Mouse (Mus musculus) midbrain, embryonic 11.5 days (tissue): Measurements from ENCODE around the gene Olfr993. TPM values are rescaled to one million over a fixed set of nuclear protein-coding genes. Genes with fewer than 3 reads are reported as not detected.

Source experiments
- ATAC-seq: fragments of 200-750 bp; cut with Nextera tagmentation; 2 replicates; pipeline ENCODE4 v1.8.0; 2017; ENCODE audit warnings: moderate TSS enrichment, moderate library complexity; ENCODE audit not compliant: low FRiP score
- DNase-seq: peaks from one replicate; pipeline ENCODE4 v3.0.0; 2015; ENCODE audit warnings: low spot score; ENCODE audit errors: missing footprints
- H3K27ac ChIP-seq: fragments of 300-500 bp; sonication (generic); 2 replicates; pipeline ENCODE4 v1.5.1; 2014; ENCODE audit warnings: low read depth, low read length
- H3K27me3 ChIP-seq: fragments of 300-500 bp; sonication (generic); 2 replicates; pipeline ENCODE4 v1.6.1; 2014; ENCODE audit warnings: mild to moderate bottlenecking, low read length, moderate library complexity, mixed read lengths; ENCODE audit not compliant: control insufficient read depth, insufficient read depth
- H3K36me3 ChIP-seq: fragments of 300-500 bp; sonication (generic); 2 replicates; pipeline ENCODE4 v1.6.1; 2014; ENCODE audit warnings: mild to moderate bottlenecking, low read length, moderate library complexity, mixed read lengths; ENCODE audit not compliant: control insufficient read depth, insufficient read depth
- H3K4me1 ChIP-seq: fragments of 300-500 bp; sonication (generic); 2 replicates; pipeline ENCODE4 v1.6.1; 2014; ENCODE audit warnings: low read length; ENCODE audit not compliant: control insufficient read depth, insufficient read depth
- H3K4me2 ChIP-seq: fragments of 300-500 bp; sonication (generic); 2 replicates; pipeline ENCODE4 v1.6.1; 2014; ENCODE audit warnings: mild to moderate bottlenecking, moderate library complexity
- H3K4me3 ChIP-seq: fragments of 300-500 bp; sonication (generic); 2 replicates; pipeline ENCODE4 v1.5.1; 2014; ENCODE audit warnings: low read depth, low read length
- H3K9ac ChIP-seq: fragments of 300-500 bp; sonication (generic); 2 replicates; pipeline ENCODE4 v1.6.1; 2014; ENCODE audit warnings: low read length
- H3K9me3 ChIP-seq: fragments of 300-500 bp; sonication (generic); 2 replicates; pipeline ENCODE4 v1.6.1; 2016; ENCODE audit warnings: low read length; ENCODE audit not compliant: control insufficient read depth
- WGBS: fragments of 180-500 bp; shearing (Covaris S2); extraction: QIAGEN DNeasy Blood & Tissue Kit; methylation state at CpG from one replicate; pipeline ENCODE4 v1.1.7; 2014; 5-methylcytosine and 5-hydroxymethylcytosine counted together
- polyA plus RNA-seq: library from polyadenylated mRNA; unstranded; fragments of >200 nt; fragmentation: Nextera tagmentation; extraction: Ambion mirVana; gene quantifications from 2 replicates; pipeline ENCODE4 v1.2.1, GENCODE M21; 2014

The Olfr993 gene
- polyA plus RNA-seq, result not detected in 2 replicates

GRCm38 (mm10) chr2:85414777-85415176 is at the start of gene Olfr993:
Gene Olfr993 (minus strand): TSS chr2:85414877.
- no peaks in the 10 kb centered on the region for H3K27me3 ChIP-seq
- DNase-seq, result no peak
- no peak within 1 kb of the TSS for H3K27ac ChIP-seq
- H3K4me2 ChIP-seq, result no peak within 1 kb of the TSS
- no peaks in the 10 kb centered on the region for H3K9me3 ChIP-seq
- no peak within 1 kb of the TSS for H3K9ac ChIP-seq
- no peak within 1 kb of the TSS for H3K4me3 ChIP-seq
- no peak for ATAC-seq
- no peaks in the 10 kb centered on the region for H3K36me3 ChIP-seq
- H3K4me1 ChIP-seq, result no peaks in the 10 kb centered on the region

GRCm38 (mm10) chr2:85443539-85443938 is 28.9 kb upstream of the Olfr993 start, which contains the start of gene Olfr995:
Gene Olfr995 (minus strand): TSS chr2:85443639.
- Histone ChIP-seq H3K4me2 (no peak within 1 kb of the TSS), H3K9me3 (no peaks in the 10 kb centered on the region), H3K9ac (no peak within 1 kb of the TSS), H3K27me3 (no peaks in the 10 kb centered on the region), H3K4me1 (no peaks in the 10 kb centered on the region), H3K4me3 (no peak within 1 kb of the TSS), H3K27ac (no peak within 1 kb of the TSS), H3K36me3 (no peaks in the 10 kb centered on the region)
- ATAC-seq, result no peak
- DNase-seq, result no peak
- WGBS, result 4% methylated on average over 1 of the region's 1 CpGs

- Histone ChIP-seq H3K9ac (no peak overlapping the region), H3K4me1 (no peaks in the 10 kb centered on the region), H3K4me3 (no peak overlapping the region), H3K36me3 (no peaks in the 10 kb centered on the region), H3K4me2 (no peak overlapping the region), H3K9me3 (no peaks in the 10 kb centered on the region), H3K27me3 (no peaks in the 10 kb centered on the region), H3K27ac (no peak overlapping the region)
- DNase-seq (no peak), ATAC-seq (no peak)
Observed at GRCm38 (mm10) chr2:85442546-85442945, 27.9 kb upstream of the Olfr993 start.

GRCm38 (mm10) chr2:85436351-85436750 is 21.7 kb upstream of the Olfr993 start, which contains the start of gene Olfr994:
Gene Olfr994 (minus strand): TSS chr2:85436451.
- no peak within 1 kb of the TSS for H3K4me3 ChIP-seq

GRCm38 (mm10) chr2:85425893-85426292 is 11.2 kb upstream of the Olfr993 start:
- no peak overlapping the region for H3K27ac ChIP-seq
- no peak overlapping the region for H3K4me3 ChIP-seq
- 82% methylated on average over 1 of the region's 1 CpGs for WGBS
- H3K27me3 ChIP-seq, result no peaks in the 10 kb centered on the region
- H3K36me3 ChIP-seq, result no peaks in the 10 kb centered on the region
- no peaks in the 10 kb centered on the region for H3K4me1 ChIP-seq
- no peaks in the 10 kb centered on the region for H3K9me3 ChIP-seq
- H3K4me2 ChIP-seq, result no peak overlapping the region
- DNase-seq (no peak), ATAC-seq (no peak)
- H3K9ac ChIP-seq, result no peak overlapping the region

More at GRCm38 (mm10) chr2:85436351-85436750, 21.7 kb upstream of the Olfr993 start, which contains the start of gene Olfr994:
- 82% methylated on average over 3 of the region's 3 CpGs for WGBS
- Histone ChIP-seq H3K27ac (no peak within 1 kb of the TSS), H3K9ac (no peak within 1 kb of the TSS), H3K4me1 (no peaks in the 10 kb centered on the region), H3K27me3 (no peaks in the 10 kb centered on the region), H3K36me3 (no peaks in the 10 kb centered on the region), H3K9me3 (no peaks in the 10 kb centered on the region), H3K4me2 (no peak within 1 kb of the TSS)
- ATAC-seq (no peak), DNase-seq (no peak)

GRCm38 (mm10) chr2:85409369-85409768 is 5.3 kb downstream of the Olfr993 start, which contains the start of gene Olfr992:
Gene Olfr992 (minus strand): TSS chr2:85409469.
- Histone ChIP-seq H3K36me3 (no peaks in the 10 kb centered on the region), H3K9ac (no peak within 1 kb of the TSS), H3K27ac (no peak within 1 kb of the TSS), H3K9me3 (no peaks in the 10 kb centered on the region), H3K4me1 (no peaks in the 10 kb centered on the region), H3K4me2 (no peak within 1 kb of the TSS), H3K27me3 (no peaks in the 10 kb centered on the region), H3K4me3 (no peak within 1 kb of the TSS)
- ATAC-seq, result no peak
- WGBS, result 59% methylated on average over 2 of the region's 2 CpGs
- DNase-seq, result no peak

Other genes starting within 250 kb of the Olfr993 start
- gene Lrrc55, start 217.7 kb downstream of the Olfr993 start, polyA plus RNA-seq, result 1.2 and 1.3 TPM in 2 replicates
- gene Olfr987, start 75.6 kb downstream of the Olfr993 start, polyA plus RNA-seq, result not detected in 2 replicates
- not detected in 2 replicates for gene Olfr988, start 51.6 kb downstream of the Olfr993 start, polyA plus RNA-seq
- gene Olfr992, start 5.4 kb downstream of the Olfr993 start, polyA plus RNA-seq, result not detected in 2 replicates
- gene Olfr994, start 21.6 kb upstream of the Olfr993 start, polyA plus RNA-seq, result not detected in 2 replicates
- gene Olfr995, start 28.8 kb upstream of the Olfr993 start, polyA plus RNA-seq, result not detected in 2 replicates
- gene 4833423E24Rik, start 104.1 kb upstream of the Olfr993 start, polyA plus RNA-seq, result not detected in 2 replicates
- gene Olfr996, start 164.3 kb upstream of the Olfr993 start, polyA plus RNA-seq, result not detected in 2 replicates
- not detected in 2 replicates for gene Olfr998, start 174.1 kb upstream of the Olfr993 start, polyA plus RNA-seq
- gene Olfr1000, start 197.0 kb upstream of the Olfr993 start, polyA plus RNA-seq, result not detected in 2 replicates
- gene Olfr1002, start 235.8 kb upstream of the Olfr993 start, polyA plus RNA-seq, result not detected in 2 replicates
- not detected in 2 replicates for gene Olfr154, start 249.6 kb upstream of the Olfr993 start, polyA plus RNA-seq